Mouse (Mus musculus) spleen, adult 2 months (tissue): ENCODE results near the gene Tvp23a. TPM values are rescaled to one million over a fixed set of nuclear protein-coding genes. Genes with fewer than 3 reads are reported as not detected.
A peak's percentile ranks its signal among the peaks of the same experiment; 100 is the strongest.

ENCODE experiments used
- DNase-seq, 2 experiments: peaks; one replicate each; pipeline versions ENCODE4 v3.0.0 to v3.0.0-alpha.2; 2012 to 2021; ENCODE audit warnings: low spot score in 2 of 2, low read depth in 1 of 2
- H3K27ac ChIP-seq: fragments of 200-500 bp; 2 replicates; pipeline ENCODE4 v1.5.1; 2012; ENCODE audit warnings: low read length, inconsistent platforms; ENCODE audit not compliant: insufficient read depth
- H3K27me3 ChIP-seq: fragments of 200-500 bp; 2 replicates; pipeline ENCODE4 v1.6.1; 2012; ENCODE audit warnings: mild to moderate bottlenecking, moderate library complexity, low read length, inconsistent platforms; ENCODE audit not compliant: control insufficient read depth, insufficient read depth
- H3K36me3 ChIP-seq: fragments of 200-500 bp; 2 replicates; pipeline ENCODE4 v1.6.1; 2012; ENCODE audit warnings: mild to moderate bottlenecking, low read length, inconsistent platforms; ENCODE audit not compliant: control insufficient read depth, insufficient read depth
- H3K4me1 ChIP-seq: fragments of 200-500 bp; 2 replicates; pipeline ENCODE4 v1.6.1; 2011; ENCODE audit warnings: inconsistent platforms; ENCODE audit not compliant: control insufficient read depth, insufficient read depth, insufficient read length
- H3K4me3 ChIP-seq: fragments of 200-500 bp; 2 replicates; pipeline ENCODE4 v1.5.1; 2011; ENCODE audit warnings: mild to moderate bottlenecking, inconsistent platforms; ENCODE audit not compliant: insufficient read depth, insufficient read length; ENCODE audit errors: extremely low read depth
- CTCF ChIP-seq: fragments of 200-500 bp; IDR thresholded peaks from 2 replicates; pipeline ENCODE4 v1.5.1; 2011; ENCODE audit warnings: mild to moderate bottlenecking, inconsistent platforms; ENCODE audit not compliant: insufficient read depth, insufficient read length, insufficient replicate concordance; ENCODE audit errors: extremely low read depth
- POLR2A ChIP-seq: fragments of 200-500 bp; IDR thresholded peaks from 2 replicates; pipeline ENCODE4 v1.6.1; 2011; ENCODE audit warnings: low read depth, low read length, inconsistent platforms
- WGBS: fragments of 180-500 bp; shearing (Covaris S2); methylation state at CpG from one replicate; pipeline ENCODE4 v1.1.7; 2018; 5-methylcytosine and 5-hydroxymethylcytosine counted together
- polyA plus RNA-seq: library from polyadenylated mRNA; depleted of rRNA; stranded (reverse); fragments of >200 nt; gene quantifications from 2 replicates; pipeline ENCODE4 v1.2.3, GENCODE M21; 2012

Gene Tvp23a
- polyA plus RNA-seq, 1 experiment = 0.32 TPM

DNA sequence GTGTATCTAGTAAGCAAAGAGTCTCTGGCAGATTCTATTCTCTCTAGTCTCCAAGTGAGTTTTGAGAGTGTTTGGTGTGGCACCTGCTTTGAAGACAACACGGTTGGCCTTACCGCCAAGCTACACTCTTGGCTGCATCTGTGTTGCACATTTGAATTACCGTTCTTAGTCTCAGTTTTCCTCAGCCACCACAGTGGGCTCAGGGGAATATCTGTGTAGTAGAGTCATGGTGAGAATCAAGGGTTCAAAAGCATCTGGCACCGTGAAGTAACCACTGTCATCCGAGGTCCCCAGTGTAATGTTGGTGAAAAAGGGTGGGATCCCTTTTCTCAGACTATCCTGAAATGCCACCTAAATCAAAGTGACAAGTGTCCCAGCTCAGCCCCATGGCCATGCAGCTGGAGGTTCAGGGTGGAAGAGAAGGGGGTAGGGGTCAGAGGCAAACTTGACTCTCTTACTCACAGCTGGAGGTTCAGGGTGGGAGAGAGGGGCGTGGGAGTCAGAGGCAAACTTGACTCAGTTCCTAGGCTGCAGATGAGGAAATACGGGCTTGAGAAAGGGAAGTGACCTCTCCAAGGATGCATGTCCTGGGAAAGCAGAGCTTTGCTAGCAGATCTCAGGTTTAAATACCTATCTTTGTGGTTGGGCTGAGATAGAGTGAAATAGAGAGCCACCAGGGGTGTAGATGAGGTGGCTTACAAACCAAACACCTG lies 41.8 kb upstream of the Tvp23a start:
- 30% methylated on average over 7 of the region's 7 CpGs for WGBS
- H3K27ac ChIP-seq = peak overlapping the region; percentile 91
- DNase-seq = no peak
- TF ChIP-seq POLR2A (no peak), CTCF (no peak)
- H3K36me3 ChIP-seq = peaks cover 12% of the 10 kb centered on the region
- H3K4me1 ChIP-seq = peaks cover 7% of the 10 kb centered on the region; the same call in 1 of the 2 replicates
- H3K4me3 ChIP-seq = peak overlapping the region; percentile 72
- H3K27me3 ChIP-seq = no peaks in the 10 kb centered on the region

- peak overlapping the region; percentile 91 for H3K27ac ChIP-seq
- H3K36me3 ChIP-seq = peaks cover 8% of the 10 kb centered on the region
- no peaks in the 10 kb centered on the region for H3K27me3 ChIP-seq
- WGBS = 51% methylated on average over 8 of the region's 8 CpGs
- 0 out of 2 replicates have a peak, but pooled peaks cover 4% of the 10 kb centered on the region for H3K4me1 ChIP-seq
- peak overlapping the region; percentile 72 for H3K4me3 ChIP-seq
- TF ChIP-seq CTCF (no peak), POLR2A (peak; percentile 21; the same call in 1 of the 2 replicates)
- DNase-seq = peak; percentile 47 to 63
These were observed 40.8 kb upstream of the Tvp23a start for GRCm38 (mm10) chr16:10487895-10488493.

DNA sequence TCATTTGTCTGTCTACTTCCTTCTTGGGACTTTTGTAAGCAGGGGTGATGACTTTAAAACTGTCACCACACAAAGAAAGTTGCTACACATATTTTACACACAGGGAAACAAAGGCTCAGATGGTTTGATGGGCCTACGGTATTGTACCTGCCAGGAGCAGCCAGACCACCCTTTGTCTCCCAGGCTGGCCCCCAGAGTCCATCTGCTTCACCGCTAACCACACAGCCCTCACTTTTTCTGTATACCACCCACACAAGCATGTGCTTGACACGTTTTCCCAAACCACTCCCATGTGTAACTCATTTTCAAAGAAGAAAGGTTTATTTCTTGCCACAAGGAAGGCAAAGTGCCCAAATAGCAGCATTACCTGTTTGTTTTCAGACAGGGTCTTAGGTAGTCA lies 39.8 kb upstream of the Tvp23a start:
- Histone ChIP-seq H3K27ac (peak overlapping the region; percentile 74), H3K4me3 (no peak overlapping the region), H3K27me3 (no peaks in the 10 kb centered on the region), H3K36me3 (peaks cover 8% of the 10 kb centered on the region), H3K4me1 (0 out of 2 replicates have a peak, but pooled peaks cover 4% of the 10 kb centered on the region)
- no peak for DNase-seq
- WGBS = 15% methylated on average over 3 of the region's 3 CpGs
- no peak for TF ChIP-seq POLR2A

GRCm38 (mm10) chr16:10482343-10482742 lies 35.2 kb upstream of the Tvp23a start:
- H3K27ac ChIP-seq = no peak overlapping the region
- no peak overlapping the region for H3K4me3 ChIP-seq
- DNase-seq = no peak
- H3K36me3 ChIP-seq = no peaks in the 10 kb centered on the region
- WGBS = 33% methylated on average over 4 of the region's 4 CpGs
- H3K27me3 ChIP-seq = no peaks in the 10 kb centered on the region
- H3K4me1 ChIP-seq = 0 out of 2 replicates have a peak, but pooled peaks cover 4% of the 10 kb centered on the region
- TF ChIP-seq POLR2A (no peak), CTCF (no peak)

GRCm38 (mm10) chr16:10479857-10480256 lies 32.7 kb upstream of the Tvp23a start, which contains the start of gene Ciita:
TSS of gene Ciita (plus strand) at chr16:10480059.
- Histone ChIP-seq H3K27me3 (no peaks in the 10 kb centered on the region), H3K4me1 (peaks cover 13% of the 10 kb centered on the region; the same call in 1 of the 2 replicates), H3K27ac (peak within 1 kb of the TSS; percentile 24; the same call in 1 of the 2 replicates), H3K36me3 (no peaks in the 10 kb centered on the region), H3K4me3 (peak within 1 kb of the TSS; percentile 12; the same call in 1 of the 2 replicates)
- no peak for DNase-seq
- no peak for TF ChIP-seq POLR2A
- TF ChIP-seq CTCF = no peak
- WGBS = 79% methylated on average over 5 of the region's 5 CpGs

DNA sequence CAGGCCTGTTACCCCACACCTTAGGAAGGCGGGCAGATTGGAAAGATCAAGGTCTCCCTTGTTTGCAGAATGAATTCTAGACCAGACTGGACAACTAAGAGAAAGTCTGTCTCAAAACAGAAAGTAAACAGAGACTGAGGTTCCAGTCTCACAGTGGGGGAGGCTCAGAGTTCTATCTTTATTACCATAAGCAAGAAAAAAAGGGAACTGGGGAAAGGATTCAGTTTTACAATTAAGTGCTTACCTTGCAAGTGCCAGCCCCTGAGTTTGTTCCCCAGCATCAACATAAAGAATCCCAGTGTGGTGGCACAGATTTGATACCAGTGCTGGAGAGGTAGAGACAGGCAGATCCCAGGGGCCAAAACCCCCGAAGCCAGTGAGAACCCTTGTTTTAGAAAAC lies 28.8 kb upstream of the Tvp23a start:
- WGBS = 59% methylated on average over 2 of the region's 2 CpGs

More for the DNA sequence above, 28.8 kb upstream of the Tvp23a start:
- Histone ChIP-seq H3K4me3 (no peak overlapping the region), H3K27me3 (no peaks in the 10 kb centered on the region), H3K4me1 (peaks cover 13% of the 10 kb centered on the region; the same call in 1 of the 2 replicates), H3K27ac (peak overlapping the region; percentile 63), H3K36me3 (no peaks in the 10 kb centered on the region)
- TF ChIP-seq POLR2A (no peak), CTCF (no peak)
- DNase-seq = no peak
